Mouse (Mus musculus) right cerebral cortex, postnatal 4 days (tissue): ENCODE measurements at regions not wholly inside any gene's neighbourhood (a gene's known extent, or its start where the extent isn't known, plus 50 kb on each side); places are given as distances from the start of the nearest gene placed in this dataset.

Experiments
- DNase-seq: peaks from one replicate; pipeline ENCODE4 v3.0.0-alpha.2; 2022

DNA sequence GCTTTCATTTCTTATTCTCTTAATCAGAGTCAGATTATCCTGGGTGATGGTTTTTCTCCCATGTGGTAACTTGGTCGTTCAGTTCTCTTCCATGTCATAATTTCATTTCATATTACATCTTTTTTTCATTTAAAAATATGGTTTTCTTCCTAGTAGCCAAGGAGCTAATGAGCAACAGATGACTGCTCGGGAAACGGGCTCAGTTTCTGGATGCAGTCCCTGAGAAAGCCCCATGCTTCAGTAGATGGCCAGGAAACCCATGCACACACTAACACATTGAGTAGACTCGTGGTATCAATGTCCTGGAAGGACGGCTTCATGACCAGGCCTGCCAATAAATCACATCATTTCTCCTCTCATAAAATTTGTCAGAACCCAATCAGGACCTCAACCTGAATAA lies 369.3 kb downstream of the Gpam start:
- DNase-seq, result no peak

- peak; percentile 51 for DNase-seq
Observed at GRCm38 (mm10) chr19:54756681-54757257, 370.3 kb downstream of the Gpam start.

DNA sequence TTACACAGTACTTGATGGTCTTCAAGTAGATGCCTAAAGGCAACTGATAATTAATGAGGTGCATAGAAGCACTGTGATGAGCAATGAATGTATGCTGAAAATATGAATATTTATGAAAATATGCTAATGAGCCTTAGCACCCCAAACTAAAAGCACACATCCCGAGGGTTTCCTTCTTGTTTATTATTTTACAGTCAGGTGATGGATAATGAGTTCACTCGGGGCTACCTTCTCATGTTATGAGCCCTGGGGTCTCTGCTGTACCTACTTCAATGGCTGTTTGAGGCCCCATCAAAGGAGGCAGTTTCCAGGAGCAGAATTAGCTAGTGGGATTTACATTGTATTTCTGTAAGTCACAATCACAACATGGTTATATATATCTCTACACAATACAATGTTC lies 371.6 kb downstream of the Gpam start:
- DNase-seq, result no peak

DNA sequence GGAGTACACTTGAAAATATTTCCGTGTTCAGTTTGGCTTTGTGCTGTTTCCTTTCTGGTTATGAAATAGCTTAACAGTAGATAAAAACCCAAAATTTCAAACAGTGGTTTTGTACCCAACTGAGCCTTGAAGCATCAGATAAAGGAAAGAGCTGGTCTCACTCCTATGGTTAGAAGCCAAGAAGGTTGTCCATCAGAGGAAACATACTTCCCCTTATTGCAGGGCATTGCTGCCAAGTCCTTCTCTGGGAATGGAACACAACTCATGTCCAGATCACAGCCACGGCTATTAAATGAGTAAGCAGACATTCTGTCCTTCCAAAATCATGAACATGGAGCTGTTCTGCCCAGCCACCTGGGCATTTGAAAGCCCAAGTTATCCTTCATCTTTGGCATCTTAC lies 393.1 kb downstream of the Gpam start:
- DNase-seq, result no peak

DNA sequence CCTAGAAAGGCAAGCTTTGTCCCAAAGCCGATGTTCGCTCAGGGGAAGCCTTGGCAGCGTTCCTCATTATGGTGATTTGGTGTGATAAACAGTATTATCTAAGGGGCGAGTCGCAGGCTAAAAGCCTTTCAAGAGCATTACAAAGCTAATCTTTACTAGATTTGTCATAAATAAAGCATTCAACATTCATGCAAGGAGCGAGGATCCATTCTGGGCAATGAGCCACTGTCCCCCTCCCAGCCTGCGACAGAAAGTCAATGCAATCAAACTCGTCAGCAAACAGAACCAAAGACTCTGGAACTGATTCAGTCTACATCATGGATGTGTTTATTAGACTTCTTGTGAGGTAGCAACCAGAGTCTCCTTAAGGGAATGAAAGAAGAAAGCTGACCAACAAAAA lies 395.3 kb downstream of the Gpam start:
- no peak for DNase-seq

- no peak for DNase-seq
Observed at GRCm38 (mm10) chr19:54731315-54731714, 395.7 kb downstream of the Gpam start.

GRCm38 (mm10) chr19:54730801-54731200 lies 396.2 kb downstream of the Gpam start:
- DNase-seq, result no peak

GRCm38 (mm10) chr19:54730296-54730695 lies 396.7 kb downstream of the Gpam start:
- DNase-seq, result no peak

DNA sequence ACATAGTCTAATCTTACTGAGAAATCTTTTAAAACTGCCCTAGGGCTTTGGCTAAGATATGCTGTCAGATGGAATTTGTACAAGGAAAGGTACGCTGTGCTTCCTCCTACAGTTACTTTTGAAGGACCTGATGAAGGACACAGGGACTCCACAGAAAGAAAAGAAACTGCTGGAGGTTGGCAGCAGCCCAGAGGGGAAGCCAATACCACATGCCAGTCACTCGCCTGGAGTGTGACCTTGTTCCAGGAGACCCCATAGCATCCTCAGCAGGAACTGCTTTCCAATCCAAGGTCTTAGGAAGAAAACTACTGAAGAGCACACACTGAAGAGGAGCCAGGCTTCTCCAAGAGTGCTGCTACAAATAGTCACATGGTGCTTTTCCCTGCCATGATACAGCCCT lies 404.9 kb downstream of the Gpam start:
- no peak for DNase-seq

DNA sequence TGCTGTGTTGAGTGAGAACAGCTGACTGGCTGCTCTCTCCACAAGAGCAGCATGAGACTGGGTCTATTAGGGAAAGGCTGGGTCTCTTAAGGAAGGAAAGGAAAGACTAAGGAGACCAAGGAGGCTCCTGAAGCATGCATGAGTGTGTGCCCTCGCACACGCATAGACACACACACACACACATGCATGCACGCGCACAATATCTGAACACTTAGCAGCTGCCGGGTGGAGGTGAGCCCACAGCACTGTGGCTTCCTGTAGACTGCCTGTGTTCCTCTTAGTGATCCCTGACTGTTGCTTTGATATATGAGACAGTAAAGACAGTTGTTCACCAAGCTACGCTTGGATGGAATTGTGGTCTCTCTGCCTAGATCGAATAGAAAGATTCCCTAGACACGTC lies 429.6 kb downstream of the Gpam start:
- DNase-seq, result no peak

GRCm38 (mm10) chr19:54693714-54694113 lies 433.3 kb downstream of the Gpam start:
- no peak for DNase-seq

DNA sequence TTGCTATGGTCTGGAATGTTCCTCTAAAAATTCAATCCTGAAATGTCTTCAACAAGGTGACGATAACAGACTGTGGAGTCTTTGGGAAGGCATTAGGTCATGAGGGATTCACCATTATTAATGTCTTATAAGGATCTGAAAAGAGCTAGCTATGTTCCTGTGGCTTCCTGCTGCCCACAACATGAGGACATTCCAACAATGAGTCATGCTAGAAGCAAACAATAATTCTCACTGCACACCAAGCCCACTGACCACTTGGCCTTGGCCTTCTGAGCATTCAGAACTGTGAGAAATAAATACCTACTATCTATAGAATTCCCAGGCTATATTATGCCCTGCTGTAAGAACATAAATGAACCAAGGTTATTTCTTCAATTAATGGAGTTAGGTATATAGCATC lies 433.9 kb downstream of the Gpam start:
- DNase-seq, result no peak

DNA sequence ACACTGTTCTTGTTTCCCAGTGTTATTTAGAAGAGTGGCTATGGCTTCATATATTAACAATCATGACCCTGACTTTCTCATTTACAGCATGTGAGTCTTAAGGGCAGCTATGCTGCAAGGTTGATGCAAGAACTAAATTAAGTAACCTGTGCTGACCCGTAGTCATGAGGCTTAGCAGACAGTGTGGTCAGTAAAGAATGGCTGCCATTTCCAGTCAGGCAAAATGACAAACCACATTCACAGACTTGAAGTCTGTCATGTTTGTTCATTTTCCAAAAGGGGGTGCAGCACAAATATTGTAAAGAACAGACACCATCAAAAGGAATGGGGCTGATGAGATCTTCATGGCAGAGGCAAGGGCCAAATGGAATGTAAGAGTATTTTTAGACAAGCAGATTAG lies 435.2 kb downstream of the Gpam start:
- DNase-seq, result no peak

- no peak for DNase-seq
Observed at GRCm38 (mm10) chr19:54688630-54689029, 438.4 kb downstream of the Gpam start.

DNA sequence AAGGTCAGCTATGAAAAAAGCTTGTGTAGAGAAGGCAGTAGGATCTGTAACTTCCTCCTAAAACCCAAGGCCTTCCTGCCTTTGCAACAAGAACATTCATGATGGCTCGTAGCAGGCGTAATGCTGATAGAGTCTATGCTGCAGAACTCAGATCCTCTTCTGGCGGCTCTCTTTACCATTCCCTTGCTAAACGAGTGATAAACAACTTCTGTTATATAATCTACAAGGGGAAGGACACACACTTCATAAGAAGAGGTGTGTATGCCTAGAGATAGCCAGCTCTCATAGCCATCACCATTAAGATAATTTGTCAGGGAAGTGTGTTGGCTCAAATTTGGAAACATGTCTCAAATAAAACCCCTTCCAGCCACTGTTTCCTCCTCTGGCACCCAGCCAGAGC lies 441.9 kb downstream of the Gpam start:
- no peak for DNase-seq
